Mouse (Mus musculus): ENCODE results near the gene Prpf40a.

Gene Prpf40a

DNA sequence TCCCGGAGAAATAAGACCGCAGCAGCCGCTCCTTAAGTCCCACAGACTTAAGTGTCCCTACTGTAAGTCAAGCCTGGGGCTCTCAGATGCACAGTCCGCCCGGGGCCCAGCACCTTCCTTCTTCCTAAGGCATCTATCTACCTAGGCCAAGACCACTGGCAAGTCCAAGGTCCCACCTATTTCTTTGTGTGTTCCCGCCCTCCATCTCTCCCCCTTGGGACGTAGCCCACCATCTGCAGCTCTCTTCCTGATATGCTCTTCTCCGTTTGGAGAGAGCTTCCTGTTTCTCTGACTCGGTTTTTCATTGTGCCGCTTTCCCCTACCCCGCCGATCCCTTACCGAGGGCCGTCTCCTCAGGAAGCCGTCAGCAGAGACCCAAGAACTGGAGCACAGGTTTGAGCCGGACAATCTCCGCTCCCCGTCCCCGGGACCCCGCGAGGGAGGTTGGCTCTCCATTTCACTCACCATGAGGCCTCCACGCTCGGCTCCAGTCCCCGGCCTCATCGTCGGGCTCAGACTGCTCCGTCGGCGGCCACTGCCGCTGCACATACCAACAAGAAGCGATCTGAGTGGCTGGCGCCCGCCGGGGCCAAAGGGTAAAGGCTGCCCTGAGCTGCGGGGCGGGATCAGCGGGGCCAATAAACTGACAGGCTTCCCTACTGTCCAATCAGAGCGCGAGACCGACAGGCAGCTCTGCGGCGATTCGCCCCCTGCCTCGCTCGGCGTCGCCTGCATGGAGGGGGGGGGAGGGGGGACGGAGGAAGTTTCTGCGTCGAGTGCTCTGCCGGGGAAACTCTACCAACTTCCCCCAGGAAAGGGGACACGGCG is at the start of gene Prpf40a:
Gene Prpf40a (minus strand): TSS at position 601 of the 828 bp plus-strand sequence.
- in situ Hi-C loops (cut with MboI): no loop called here

DNA sequence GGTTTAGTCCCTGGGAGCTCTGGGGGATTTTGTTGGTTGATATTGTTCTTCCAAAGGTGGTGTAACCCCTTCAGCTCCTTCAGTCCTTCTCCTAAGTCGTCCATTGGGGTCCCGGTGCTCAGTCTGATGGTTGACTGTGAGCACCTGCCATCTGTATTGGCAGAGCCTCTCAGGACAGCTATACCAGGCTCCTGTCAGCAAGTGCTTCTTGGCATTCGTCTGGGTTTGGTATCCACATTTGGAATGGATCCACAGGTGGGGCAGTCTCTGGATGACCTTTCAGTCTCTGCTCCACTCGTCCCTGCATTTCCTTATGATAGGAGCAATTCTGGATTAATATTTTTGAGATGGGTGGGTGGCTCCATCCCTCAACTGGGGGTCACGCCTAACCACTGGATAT is 31.2 kb upstream of the Prpf40a start:
- in situ Hi-C loops (cut with MboI): no loop called here

DNA sequence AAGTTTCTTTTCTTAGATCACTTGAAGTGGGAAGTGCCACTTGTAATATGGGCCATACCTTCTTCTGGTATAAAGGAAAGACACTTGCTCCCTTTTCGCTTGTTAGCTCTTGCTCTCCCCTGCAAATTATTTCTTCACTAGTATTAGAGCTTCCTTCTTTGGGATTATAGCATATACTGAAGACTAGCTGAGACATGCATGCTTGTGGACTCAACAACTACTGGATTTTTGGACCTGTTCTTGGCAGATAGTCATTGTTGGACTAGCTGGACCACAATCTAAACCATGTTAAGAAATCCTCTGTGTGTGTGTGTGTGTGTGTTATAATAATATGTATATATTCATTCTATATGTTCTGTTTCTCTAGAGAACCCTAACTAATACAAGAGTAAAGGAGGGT is 22.4 kb upstream of the Prpf40a start:
- in situ Hi-C loops (cut with MboI): no loop called here

DNA sequence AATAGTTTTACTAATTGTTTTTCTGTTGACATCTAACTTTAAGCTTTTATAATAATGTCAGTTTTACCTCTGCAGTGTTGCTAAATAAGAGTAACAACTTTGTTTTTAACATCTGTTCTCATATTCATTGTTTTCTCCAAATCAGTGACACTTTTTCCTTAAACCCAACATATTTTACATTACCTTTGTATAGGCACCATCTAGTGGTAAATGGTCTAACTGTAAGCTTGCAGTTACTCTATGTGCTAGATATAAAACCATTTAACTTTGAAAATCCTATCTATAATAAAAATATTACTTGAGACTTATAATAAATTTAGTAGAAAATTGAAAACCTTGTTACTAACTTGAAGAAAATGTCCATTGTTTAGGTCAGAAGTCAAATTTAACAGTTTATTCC is 15.7 kb upstream of the Prpf40a start:
- in situ Hi-C loops (cut with MboI): no loop called here

DNA sequence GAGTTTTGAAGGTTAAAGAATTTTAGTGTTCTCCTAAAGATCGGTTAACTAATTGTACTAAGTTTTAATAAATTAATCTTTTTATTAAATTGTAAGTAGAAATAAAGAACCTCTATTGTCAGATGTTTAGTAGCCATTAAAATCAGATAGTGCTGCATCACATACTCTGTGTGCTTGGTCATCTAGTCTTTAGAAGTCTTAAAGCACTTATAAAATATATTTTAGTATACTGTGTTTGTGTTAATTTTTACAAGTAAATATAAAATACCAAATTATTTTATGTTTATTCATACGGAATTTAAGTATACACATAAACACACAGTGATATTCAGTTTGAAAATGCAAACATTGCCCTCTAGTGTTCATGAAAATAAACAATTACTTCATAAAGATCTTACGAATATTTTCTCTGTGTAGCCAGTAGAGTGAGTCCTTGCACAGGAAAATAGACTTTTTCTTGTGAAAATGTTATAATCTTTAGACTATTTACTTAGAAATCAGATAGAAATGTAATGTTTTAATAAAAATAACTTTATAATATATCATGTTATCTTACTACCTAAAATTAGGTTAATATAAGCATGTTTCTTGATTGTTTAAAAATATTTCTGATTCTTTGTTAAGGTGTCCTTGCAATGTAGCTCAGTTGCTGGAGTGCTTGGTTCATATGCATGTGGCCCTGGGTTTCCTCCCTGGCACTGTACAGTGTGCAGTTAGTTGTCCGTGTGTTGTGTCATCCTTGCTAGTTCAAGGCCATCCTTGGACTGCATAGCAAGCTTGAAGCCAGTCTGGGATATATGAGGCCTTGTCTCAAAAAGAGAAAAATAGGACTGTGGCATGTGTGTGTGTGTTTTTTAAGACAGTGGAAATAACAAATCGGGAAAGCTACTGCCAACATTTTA is 13.5 kb upstream of the Prpf40a start:
- in situ Hi-C loops (cut with MboI): no loop called here

DNA sequence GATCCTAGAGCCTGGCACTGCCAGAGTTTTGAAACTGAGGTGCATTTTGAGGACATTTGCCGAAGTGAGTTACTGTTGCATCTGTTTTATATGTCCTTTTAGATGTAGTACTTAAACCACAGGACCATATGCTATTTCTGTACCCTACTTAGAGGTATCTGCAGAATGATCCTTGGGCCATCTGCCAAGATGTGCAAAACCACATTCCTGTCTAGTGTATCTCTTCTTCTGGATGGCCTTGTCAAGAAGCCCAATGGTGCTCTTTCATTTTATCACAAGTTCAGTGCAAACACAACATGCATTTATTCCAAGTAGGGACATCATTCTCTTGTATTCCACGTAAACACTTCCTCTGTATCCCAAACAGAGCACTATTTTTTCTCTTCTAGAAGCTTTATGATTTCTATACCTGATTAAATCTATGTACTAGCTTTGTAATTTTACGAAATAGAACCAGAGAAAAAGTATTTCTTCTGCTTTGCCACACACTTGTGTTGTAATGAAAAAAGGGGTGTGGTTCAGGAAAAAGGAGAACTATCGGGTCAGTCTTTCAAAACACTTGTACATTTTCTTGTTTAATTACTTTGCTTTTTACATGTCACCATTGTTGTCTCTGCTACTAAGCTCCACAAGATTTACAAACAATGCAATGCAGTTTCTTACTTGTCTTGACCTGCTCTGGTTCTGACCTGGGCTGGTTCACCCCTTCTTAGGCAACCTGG is 9.2 kb upstream of the Prpf40a start:
- in situ Hi-C loops (cut with MboI): no loop called here

DNA sequence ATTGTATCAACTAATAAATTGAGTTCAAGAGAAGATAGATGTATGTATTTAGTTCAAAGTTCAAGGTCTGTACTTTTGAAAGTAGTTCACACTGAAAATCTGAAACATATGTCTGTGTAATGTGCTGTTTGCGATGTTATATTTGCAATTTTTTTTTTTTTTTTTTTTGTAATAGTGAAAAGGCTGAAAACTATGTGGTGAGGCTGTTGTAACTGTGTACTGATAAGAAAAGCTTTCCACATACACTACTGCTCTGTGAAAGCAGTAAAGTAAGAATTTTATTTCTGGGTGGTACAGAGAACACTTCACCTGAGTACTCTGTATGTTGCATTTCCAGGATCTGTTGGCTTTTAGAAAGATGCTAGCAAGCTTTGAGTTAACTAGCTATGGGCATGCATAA is 8.1 kb upstream of the Prpf40a start:
- in situ Hi-C loops (cut with MboI): no loop called here

DNA sequence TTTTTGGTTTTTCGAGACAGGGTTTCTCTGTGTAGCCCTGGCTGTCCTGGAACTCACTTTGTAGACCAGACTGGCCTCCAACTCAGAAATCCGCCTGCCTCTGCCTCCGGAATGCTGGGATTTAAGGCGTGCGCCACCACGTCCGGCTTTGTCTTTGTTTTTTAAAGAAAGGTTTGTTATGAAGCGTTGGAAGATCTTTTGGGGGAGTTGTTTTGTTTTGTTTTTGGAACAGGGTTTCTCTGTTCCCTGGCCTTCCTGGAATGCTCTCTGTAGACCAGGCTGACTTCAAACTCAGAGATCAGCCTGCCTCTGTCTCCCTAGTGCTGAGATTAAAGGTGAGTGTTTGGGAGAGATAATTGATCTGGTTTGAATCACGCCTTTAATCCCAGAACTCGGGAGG is 5.3 kb upstream of the Prpf40a start:
- in situ Hi-C loops (cut with MboI): no loop called here

DNA sequence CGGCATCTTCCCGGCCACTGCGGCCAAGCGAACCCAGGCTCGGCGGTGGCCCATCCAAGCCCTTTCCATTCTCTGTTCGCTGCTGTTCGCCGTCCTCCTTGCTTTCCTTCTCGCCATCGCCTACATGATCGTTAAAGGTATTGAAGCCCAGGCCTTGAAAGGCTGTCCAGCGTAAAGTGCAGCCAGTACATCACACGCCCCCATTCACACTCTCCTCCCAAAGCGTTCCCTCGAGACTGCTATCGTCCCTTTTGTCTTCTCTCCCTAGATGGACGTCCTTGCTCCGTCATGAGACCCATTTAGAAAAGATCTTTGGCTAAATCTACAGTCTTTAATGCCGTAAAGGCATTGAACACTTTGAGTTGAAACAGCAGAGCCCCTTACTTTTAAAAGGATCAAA is 1.3 kb upstream of the Prpf40a start:
- in situ Hi-C loops (cut with MboI): no loop called here

DNA sequence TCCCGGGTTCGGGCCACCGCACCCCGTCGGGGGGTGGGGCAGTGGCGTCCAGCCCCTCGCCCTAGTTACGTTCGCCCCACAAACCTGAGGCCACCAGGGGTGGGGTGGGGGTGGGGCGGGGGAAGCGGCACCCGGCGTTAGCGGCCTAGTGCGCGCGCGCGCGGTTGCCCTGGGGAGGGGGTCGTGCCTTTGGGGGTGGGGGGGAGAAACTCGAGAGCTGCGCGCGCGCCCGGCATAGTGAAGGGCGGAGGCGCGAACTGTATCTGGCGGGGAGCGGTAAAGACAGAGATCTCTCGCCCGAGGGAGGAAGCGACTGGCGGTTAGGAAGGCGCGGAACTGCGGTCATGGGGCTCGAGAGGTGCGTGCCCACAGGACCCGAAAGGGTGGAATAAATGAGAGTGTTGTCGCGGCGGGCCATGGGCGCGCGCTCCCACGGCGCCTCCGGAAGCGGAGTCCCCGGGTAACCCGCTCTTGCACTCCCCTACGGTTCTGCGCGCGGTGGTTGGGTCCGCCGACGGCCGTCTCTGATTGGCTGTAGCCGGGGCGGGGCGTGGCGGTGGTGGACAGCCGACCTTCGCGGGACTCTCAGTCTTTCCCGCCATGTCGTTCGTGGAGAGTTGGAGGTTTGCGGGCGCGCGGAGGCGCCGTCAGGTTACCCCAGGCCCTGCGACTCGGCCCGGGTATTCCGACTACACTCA is 588 bp upstream of the Prpf40a start, which contains the start of gene Arl6ip6:
Gene Arl6ip6 (plus strand): TSS at position 204 of the 698 bp plus-strand sequence.
- in situ Hi-C loops (cut with MboI): no loop called here

DNA sequence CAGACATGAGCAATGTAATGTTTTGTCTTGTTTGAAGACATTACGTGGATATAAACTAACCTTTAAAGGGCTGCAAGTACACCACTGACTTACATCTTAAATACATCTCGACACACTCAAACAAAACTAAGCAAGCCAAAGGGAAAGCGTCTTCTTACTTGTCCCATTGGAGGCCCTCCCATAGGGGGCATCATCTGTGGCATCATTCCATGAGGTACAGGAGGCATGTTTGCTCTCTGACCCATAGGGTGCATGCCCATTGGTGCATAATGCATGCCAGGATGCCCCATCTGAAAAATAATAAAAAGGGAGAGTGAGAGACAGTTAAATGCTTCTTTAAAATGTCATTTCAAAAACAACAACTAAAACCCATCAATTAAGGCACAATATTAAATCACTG is 1.3 kb downstream of the Prpf40a start:
- in situ Hi-C loops (cut with MboI): no loop called here

DNA sequence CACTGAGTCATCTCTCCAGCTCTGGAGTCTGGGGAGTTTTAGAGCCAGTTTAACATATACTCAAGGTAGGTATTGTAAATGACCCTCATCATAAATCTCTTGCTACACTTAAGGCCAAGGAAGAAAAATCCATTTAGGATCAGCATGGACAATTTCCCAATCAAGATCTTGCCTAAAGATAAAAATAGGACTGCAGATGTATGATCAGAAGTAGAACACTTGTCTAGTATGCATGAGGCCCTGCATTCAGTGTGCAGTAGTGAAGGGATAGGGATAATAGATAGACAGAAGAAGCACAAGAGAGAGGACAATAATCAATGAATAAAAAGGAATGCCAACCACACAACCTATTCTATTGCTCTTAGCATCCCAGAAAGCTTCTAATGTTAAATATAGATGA is 11.2 kb downstream of the Prpf40a start:
- in situ Hi-C loops (cut with MboI): no loop called here

DNA sequence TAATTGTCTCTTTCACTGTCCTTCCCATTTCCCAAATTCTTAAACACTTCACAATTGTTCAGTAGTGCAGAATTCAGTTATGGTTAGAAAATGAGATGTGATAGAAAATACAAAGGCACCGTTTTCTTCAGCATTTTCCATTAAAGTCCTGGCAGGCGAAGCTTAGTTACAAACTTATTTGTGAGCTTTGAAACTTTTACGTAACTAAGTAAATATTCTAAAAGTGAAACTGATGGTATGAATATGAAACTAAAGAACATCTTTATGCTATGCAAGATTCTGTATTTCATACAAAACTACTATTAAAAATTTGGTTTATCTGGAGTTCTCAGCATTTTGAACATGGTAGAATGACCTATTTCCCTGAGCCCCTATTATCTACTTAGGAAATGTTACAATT is 12.1 kb downstream of the Prpf40a start:
- in situ Hi-C loops (cut with MboI): no loop called here

DNA sequence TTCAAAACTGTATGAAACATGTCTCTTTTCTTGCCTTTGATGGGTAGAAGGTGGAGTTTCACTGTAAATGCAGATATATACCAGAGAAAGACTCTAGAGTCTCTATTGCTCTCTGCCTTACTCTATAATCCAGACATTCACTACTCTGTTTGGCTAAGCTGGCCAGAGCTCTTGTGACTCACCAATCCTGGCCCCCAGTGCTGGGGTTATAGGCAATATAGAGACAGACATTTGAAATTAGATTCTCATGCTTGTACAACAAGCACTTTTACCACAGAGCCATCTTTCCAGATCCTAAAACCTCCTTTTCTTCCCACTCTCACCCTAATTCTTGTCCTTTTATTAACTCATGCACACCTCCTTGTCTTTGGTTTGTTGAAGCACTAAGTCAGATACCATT is 17.1 kb downstream of the Prpf40a start:
- in situ Hi-C loops (cut with MboI): no loop called here

DNA sequence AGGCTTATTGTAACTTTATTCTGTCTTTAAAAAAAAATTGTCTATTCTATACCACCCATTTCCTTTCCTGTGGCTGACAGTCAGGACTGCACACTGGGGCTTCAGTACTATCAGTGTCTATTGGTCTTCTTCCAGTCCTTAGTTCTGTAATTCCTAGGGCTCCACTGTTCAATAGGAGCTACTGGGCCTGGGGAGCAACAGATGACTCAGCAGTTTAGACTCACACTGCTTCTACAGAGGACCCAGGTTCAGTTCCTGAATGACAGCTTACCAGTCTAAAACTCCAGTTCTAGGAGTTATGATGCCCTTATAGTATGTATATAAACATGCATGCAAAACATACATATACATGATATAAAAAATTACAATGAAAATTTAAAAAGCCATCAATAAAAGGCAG is 44.2 kb downstream of the Prpf40a start:
- in situ Hi-C loops (cut with MboI): no loop called here

DNA sequence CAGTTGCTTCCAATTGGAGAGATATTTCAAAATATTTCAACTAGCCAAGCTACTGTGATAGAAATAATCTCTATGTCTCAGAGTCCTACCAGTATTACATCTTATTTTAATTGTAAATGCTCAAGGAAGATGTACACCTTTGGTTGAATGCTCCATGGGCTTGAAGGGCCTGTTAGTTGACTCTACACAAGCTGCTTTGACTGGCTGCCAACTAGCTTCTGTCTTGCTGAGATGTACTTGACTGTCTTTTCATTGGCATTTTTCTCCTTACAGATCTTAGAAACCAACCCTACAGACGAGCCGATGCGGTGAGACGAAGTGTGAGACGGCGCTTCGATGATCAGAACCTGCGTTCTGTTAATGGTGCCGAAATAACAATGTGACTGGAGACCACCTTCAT is 59.5 kb downstream of the Prpf40a start:
- in situ Hi-C loops (cut with MboI): no loop called here

DNA sequence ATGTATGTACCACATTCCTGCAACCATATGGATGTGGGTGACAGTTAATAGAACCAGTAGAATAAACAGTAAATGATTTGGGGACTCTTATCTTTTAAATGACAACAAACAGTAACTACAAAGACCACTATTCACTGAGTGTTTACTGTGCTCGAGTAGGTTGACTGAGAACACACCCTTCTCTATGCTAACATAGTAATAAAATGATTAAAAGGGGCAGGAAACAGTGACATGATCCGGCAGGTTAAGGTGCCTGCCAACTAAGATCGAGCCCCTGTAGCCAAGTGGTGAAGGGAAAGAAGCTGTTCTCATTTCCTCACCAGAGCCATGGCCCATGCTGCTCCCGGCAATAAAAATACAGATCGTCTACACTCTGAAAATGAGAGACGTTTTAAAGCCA is 62.0 kb downstream of the Prpf40a start:
- in situ Hi-C loops (cut with MboI): no loop called here

DNA sequence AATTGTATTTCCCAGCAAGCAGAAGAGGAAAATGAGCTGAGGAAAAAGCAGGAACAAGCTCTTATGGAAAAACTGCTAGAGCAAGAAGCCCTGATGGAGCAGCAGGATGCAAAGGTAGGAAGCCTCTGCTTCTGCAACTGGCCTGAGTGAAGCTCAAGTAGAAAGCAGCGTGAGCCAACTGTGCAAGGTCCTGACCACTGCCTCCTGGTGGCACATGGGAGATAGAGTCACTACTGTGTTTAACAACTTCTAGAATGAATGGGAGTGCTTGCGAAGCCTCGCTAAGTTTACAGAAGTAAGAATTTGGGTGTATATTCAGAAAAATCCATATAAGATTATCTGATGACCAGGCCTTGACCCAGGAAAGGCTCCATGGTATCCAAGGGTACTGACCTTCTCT is 65.1 kb downstream of the Prpf40a start:
- in situ Hi-C loops (cut with MboI): no loop called here

DNA sequence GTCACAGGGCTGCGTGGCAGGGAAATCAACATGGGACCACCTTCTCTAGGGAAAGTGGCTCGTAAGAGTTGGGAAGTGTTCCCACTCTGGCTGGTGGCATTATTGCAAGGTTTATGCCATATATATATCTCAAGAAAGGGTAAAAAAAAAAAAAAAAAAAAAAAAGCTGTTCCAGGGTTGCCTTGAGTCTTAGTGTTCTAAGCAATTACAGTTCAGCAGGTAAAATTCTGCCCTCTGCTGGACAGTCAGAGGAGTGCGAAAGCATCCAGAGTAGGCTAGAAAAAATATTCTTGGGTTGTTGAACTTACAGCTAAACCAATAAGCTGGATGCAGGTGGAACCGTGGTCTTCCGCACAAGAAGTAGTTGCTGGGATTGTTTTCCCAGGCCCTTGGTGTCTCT is 69.3 kb downstream of the Prpf40a start:
- in situ Hi-C loops (cut with MboI): no loop called here

DNA sequence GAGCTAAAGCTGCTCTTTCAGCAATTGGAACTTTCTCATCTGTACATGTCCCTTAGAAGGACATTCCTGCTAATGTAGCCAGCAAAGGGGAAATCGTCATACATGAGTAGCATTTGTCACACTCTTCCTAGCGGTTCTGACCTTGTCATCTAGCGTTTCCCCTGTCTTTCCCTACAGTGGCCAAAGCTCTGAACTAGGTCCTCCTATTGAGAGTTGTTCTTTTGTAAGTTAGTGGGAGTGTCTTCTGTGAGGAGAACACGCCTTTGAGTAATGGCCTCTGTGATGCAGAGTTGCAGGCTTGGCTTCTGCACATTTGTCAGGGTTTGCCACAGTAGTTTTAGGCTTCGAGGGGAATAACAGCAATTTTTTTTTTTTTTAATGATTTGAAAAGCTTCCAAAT is 82.5 kb downstream of the Prpf40a start:
- in situ Hi-C loops (cut with MboI): no loop called here

DNA sequence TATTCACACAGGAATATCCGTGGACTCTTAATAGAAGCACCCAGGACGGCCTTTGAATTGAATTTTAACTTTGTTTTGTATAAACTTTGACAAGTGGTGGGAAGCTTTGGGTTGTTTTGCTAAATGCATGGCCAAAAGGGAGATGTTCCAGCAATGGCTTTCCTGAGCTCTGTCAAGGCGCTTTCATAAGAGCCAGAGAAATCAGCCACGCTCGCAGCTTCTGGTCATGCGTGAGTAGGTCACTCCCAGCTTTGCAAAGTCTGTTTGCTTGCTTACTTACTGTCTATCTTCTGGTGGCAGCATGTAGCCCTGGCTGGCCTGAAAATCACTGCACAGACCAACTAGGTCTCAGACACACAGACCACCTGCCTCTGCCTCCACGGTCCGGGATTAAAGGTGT is 84.6 kb downstream of the Prpf40a start:
- in situ Hi-C loops (cut with MboI): no loop called here

DNA sequence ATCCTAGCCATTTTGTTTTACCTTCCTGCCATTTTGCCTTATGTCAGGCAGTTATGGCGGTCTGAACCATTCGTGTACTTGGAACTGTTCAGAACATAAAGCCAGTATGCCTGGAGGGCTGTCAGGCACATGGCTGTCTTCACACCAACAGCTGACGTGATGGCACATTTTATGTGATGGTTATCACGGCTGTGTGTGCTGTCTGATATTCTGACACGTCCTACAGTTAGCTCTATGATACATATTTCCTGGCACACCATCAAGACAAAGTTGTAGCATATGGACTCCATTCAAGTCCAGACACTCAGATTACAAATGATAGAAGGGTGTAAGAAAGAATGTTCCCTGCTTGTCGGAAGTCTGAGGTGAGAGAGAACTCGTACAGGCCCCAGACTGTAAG is 85.0 kb downstream of the Prpf40a start:
- in situ Hi-C loops (cut with MboI): no loop called here
